Mouse (Mus musculus) urinary bladder, postnatal 4 days (tissue): ENCODE measurements around the gene Gale.

Experiments used
- DNase-seq, 2 experiments: peaks; one replicate each; pipeline ENCODE4 v3.0.0; 2021 to 2022; ENCODE audit warnings: low spot score in 2 of 2

The Gale gene

DNA sequence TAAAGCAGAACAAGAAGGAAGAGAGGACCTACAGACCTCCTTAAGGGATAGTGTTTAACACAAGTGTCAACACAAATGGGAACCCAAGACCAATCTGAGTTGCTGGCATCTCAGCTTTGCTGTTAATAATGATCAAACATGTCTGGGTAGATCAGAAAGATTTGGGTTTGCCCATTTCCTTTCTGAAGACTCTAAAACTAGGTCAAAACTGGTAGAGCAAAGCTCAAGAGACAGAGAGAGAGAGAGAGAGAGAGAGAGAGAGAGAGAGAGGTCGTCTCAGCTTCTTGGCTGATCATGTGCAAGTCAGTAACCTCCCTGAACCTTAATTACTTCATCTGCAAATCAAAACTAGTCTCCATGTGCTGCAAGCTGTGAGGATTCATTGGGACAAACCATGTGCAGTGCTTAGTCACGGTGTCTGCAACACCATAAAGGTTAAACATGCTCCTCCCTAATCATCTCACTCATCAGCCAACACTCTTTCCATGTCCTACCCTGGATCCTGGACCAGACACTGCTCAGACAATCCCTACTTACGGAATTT lies 52.6 kb downstream of the Gale start:
- no peak for DNase-seq
